Mouse (Mus musculus) C2C12 (cell line): ENCODE data around the gene Zbtb11.

Experiments
- CTCF ChIP-seq: IDR thresholded peaks from one replicate; pipeline ENCODE4 v1.5.1; 2011; ENCODE audit not compliant: control insufficient read depth, insufficient read depth, insufficient read length
- FOSL1 ChIP-seq: IDR thresholded peaks from one replicate; pipeline ENCODE4 v1.8.0; 2011; ENCODE audit warnings: mild to moderate bottlenecking, low read length; ENCODE audit not compliant: poor library complexity, insufficient read depth, severe bottlenecking
- MYOG ChIP-seq: IDR thresholded peaks from one replicate; pipeline ENCODE4 v1.6.1; 2011; ENCODE audit not compliant: control insufficient read depth, insufficient read length; ENCODE audit errors: extremely low read depth

GRCm38 (mm10) chr16:55971735-55972615, 1.7 kb upstream of the Zbtb11 start:
- no peak for TF ChIP-seq CTCF
- TF ChIP-seq MYOG = no peak
- TF ChIP-seq FOSL1 = no peak
